Mouse (Mus musculus): ENCODE results near the gene Myo18a. TPM values are rescaled to one million over a fixed set of nuclear protein-coding genes. Genes with fewer than 3 reads are reported as not detected.

Gene Myo18a
- polyA plus RNA-seq, 2 experiments from 2014 or later, result 21.4 to 28.9 TPM

- ATAC-seq, result no peak
Observed at GRCm38 (mm10) chr11:77901775-77902355, 138.8 kb downstream of the Myo18a start.

GRCm38 (mm10) chr11:77903761-77904160, 140.7 kb downstream of the Myo18a start:
- no peak for ATAC-seq

DNA sequence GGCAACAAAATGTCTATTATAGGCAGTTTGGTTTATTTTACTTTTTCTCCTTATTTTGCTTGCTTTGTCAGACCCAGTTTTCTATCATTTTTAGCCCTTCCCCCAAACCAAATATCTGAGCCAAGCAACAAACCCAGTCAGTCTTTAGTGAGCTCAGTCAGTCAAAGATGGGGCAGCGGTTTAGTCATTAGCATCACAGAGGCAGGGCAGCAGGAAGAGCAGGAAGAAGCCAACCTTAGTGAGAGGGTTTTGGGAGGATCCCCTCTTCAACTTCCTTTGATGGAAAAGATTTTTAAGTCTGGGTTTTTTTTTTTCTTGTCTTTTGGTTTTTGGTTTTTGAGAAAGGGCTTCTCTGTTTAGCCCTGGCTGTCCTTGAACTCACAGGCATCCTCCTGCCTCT, 141.7 kb downstream of the Myo18a start:
- ATAC-seq, result no peak

- no peak for ATAC-seq
Observed at GRCm38 (mm10) chr11:77906097-77906687, 143.1 kb downstream of the Myo18a start.

- no peak for ATAC-seq
Observed at GRCm38 (mm10) chr11:77906747-77907174, 143.7 kb downstream of the Myo18a start.

DNA sequence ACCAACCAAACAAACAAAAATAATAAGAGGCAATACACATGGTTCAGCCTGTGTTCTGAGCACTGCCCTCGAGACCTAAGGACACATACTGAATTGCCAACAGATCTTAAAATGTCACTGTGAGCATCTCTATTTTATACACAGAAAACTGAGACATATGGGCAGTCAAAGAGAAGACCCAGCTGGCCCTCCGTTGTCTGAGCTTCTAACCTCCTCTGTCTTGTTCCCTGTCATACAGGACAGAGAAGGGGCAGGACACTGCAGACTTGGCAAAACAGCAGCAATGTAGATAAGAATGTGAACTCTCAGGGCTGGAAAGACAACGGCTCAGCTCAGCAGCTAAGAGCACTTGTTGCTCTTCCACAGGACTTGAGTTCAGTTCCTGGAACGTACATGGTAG, 145.4 kb downstream of the Myo18a start:
- no peak for ATAC-seq

GRCm38 (mm10) chr11:77909376-77909775, 146.3 kb downstream of the Myo18a start:
- no peak for ATAC-seq

DNA sequence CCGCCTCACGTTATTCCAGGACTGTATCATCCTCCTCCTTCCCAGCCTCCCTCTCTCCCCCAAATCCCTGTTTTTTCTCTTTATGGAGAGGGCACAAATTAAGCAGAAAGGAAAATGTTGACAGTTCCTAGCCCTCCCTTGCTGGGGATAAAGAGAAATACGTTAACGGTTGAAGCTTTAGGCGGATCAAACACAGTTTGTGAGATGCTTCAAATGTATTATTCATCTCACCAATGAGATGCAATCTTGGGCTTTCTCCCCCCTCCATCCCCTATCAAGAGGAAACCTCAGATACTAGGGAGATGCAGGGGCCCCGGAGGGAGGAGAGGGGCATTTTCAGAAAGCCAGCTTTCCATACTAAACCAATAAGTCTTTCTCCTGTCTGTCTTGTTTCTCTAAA, 146.7 kb downstream of the Myo18a start:
- ATAC-seq, result no peak

DNA sequence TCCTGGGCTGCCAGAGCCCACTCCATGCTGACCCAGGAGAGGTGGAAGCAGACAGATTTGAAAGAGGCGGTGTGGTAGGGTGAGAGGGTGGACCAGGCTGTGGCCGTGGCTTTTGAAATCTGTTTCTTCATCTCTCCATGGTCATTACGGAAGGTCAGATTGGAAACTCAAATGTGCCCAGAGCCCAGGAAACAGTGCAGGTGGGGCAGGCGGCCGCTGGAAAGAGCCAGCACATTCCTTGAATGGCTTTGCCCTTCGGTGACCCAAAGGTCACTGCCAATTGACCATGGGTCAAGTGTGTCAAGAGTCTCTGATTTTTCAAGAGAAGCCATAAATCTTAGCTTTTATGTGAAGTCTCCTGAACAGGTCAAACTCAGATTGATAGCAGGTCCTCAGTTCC, 150.5 kb downstream of the Myo18a start:
- no peak for ATAC-seq

DNA sequence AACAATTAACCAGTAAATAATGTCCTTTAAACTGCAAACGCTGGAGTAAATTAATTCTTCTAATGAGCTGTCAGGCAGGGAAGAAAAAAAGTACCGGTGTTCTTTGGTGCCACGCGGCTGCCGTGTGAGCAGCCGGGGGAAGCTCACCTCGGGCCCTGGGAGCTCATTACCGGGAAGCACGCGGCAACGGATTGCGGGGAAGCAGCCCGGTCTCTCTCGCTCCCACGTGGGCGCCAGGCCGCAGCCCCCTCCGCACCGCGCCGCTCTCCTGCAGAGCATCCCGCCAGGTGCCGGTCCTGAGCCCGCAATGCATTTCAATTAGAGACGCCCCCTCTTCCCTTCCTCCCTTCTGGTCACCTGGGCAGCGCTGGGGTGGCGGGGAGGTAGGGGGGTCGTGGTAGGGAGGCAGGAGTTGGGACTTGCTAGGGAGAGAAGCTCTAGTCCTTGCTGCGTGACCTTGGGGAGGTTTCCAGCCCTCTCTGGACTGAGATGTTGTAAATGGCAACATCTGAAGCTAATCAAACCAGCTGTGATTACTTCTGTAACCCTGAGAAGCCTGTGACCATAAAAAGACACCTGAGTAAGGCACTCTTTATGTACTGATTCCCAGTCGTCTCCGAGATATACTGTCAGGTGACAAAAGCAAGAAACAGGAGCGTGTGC, 151.7 kb downstream of the Myo18a start:
- no peak for ATAC-seq

Other genes with a start within 250 kb of the Myo18a start
- gene Abhd15, start 248.1 kb upstream of the Myo18a start, polyA plus RNA-seq (2017; shearing (Covaris generic)), result 1 to 10 TPM; 2.0 to 3.7 TPM
- gene Trp53i13, start 247.3 kb upstream of the Myo18a start, polyA plus RNA-seq (2017; shearing (Covaris generic)), result 1 to 10 TPM; 5.9 to 8.5 TPM
- gene Gm10392, start 244.0 kb upstream of the Myo18a start, polyA plus RNA-seq (2017; shearing (Covaris generic)), result under 1 TPM; 0.48 to 0.58 TPM
- 10 to 100 TPM; 17.3 to 23.1 TPM for gene Taok1, start 155.4 kb upstream of the Myo18a start, polyA plus RNA-seq (2017; shearing (Covaris generic))
- 10 to 100 TPM; 20.4 to 21.6 TPM for gene Nufip2, start 77.1 kb upstream of the Myo18a start, polyA plus RNA-seq (2017; shearing (Covaris generic))
- gene Cryba1, start 38.0 kb upstream of the Myo18a start, polyA plus RNA-seq (2017; shearing (Covaris generic)), result not detected
- under 1 TPM; 0.32 to 0.34 TPM for gene Gm10277, start 24.5 kb downstream of the Myo18a start, polyA plus RNA-seq (2017; shearing (Covaris generic))
- 1 to 10 TPM in 1 of 2 experiments, under 1 TPM in 1; 0.19 to 2.2 TPM for gene Pipox, start 130.8 kb downstream of the Myo18a start, polyA plus RNA-seq (2017; shearing (Covaris generic))
- not detected for gene Sez6, start 167.6 kb downstream of the Myo18a start, polyA plus RNA-seq (2017; shearing (Covaris generic))
- 10 to 100 TPM; 28.5 to 31.9 TPM for gene Phf12, start 219.5 kb downstream of the Myo18a start, polyA plus RNA-seq (2017; shearing (Covaris generic))